Mouse (Mus musculus) megakaryocyte, adult 5-6 weeks (primary cell): ENCODE measurements around the gene Crtc2. TPM values are rescaled to one million over a fixed set of nuclear protein-coding genes. Genes with fewer than 3 reads are reported as not detected.

Experiments used
- ATAC-seq: 2 replicates; pipeline ENCODE4 v1.8.0; 2016; ENCODE audit warnings: mild to moderate bottlenecking, inconsistent platforms; ENCODE audit not compliant: poor library complexity, severe bottlenecking
- total RNA-seq, 2 experiments: library from RNA; stranded (forward) in 1 of 2; stranded (reverse) in 1 of 2; fragments of 153-499, 151-499 nt in 1 of 2; fragments of 221-1000, 200-1000 nt in 1 of 2; gene quantifications; 2 replicates each; pipeline versions ENCODE4 v1.2.3 to v1.2.4; 2015 to 2017

Gene Crtc2
- total RNA-seq, 2 experiments from 2014 or later: 11.3 to 49.5 TPM

DNA sequence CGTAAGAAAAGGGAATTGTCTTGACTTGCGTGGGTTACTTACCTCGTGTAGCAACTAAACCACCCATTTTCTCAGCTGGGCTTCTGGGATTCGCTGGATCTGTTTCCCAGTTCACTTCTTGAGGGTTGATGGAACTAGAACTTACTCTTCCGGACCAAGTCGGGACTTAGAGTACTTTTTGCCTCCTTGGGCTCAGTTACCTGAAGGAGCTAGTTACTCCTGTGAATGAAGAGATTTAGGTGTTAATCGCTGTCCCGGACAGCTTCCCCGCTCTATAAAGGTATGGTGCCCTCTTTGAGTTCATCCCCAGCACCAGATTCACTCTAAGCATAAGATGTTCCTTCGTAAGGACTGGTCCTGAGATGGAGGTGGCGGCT is 40.1 kb downstream of the Crtc2 start:
- ATAC-seq: no peak

DNA sequence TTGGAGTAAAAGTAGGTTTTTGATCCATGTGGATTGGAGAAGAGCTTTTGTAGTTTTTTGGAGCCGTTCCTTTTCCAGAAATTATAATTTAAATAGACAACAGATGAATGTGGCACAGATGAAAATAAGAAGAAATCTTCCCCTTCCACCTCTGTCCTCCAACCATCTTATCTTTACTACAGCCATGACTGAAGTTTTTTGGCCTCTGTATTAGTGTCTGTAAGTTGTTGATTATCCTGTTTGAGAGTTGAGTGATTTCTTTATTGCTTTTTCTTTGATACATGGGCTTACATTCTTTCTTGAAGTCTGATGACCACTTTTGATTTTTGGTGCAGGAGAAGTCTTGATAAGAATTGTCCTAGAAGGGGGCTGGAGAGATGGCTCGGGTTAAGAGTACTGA is 40.7 kb downstream of the Crtc2 start:
- ATAC-seq: no peak

DNA sequence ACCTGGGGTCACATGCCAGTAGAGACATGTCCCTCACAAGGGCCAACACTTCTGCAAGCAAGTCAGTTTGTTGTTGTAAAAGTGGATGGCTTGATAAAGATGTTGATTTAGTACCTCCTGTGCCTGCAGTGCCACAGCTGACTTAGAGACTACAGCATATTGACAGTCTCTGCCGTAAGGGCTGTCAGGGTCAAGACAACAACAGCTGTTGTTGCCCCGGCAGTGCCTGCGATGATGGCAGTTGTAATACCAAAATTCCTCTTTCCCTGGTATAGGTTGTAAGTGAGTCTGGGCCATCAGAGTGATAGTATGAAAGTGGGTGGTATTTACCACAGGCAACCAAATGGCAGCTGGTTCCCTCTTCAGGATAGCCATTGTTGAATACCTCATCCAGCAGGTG is 51.8 kb downstream of the Crtc2 start:
- ATAC-seq: no peak

DNA sequence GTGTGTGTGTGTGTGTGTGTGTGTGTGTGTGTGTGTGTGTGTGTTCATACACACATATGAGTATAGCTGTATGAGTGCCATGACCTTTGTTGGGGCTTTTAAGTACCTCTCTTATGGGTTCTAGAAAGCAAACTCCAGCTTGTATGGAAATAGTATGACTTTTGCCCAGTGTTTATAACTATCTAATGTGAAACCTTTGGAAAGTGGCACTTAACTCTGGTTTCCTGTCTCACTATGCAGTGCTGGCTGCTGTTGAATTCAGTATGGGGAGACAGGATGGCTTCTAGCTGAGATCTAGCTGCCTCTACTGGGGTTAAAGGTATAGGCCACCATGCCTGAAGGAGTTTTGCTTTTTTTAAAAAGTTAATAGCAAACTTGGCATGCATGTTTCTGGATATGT is 55.6 kb downstream of the Crtc2 start:
- ATAC-seq: no peak

DNA sequence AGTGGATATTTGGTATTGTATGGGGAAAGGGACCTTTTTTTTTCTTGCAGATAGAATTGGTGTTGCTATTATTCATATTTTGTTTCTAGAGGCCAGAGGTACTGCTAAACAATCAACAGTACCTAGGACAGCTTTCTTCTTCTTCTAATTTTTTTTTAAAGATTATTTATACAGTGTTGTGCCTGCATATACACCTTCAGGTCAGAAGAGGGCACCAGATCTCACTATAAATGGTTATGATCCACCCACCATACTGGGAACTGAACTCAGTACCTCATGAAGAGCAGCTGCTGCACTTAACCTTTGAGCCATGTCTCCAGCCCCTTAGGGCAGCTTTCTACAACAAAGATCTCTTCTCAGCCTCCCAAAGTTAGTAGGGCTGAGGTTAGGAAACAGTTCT is 59.4 kb downstream of the Crtc2 start:
- peak; percentile 64 for ATAC-seq

Other genes starting within 250 kb of the Crtc2 start
- gene 4933434E20Rik, start 202.5 kb upstream of the Crtc2 start, total RNA-seq (2015): 46.7 and 50.9 TPM in 2 replicates
- 39.0 and 55.0 TPM in 2 replicates for gene 4933434E20Rik, start 202.5 kb upstream of the Crtc2 start, total RNA-seq (2017)
- gene Ubap2l, start 201.5 kb upstream of the Crtc2 start, total RNA-seq (2015): 134 and 144 TPM in 2 replicates
- gene Ubap2l, start 201.5 kb upstream of the Crtc2 start, total RNA-seq (2017): 99.6 and 101 TPM in 2 replicates
- 637 and 647 TPM in 2 replicates for gene Tpm3, start 181.5 kb upstream of the Crtc2 start, total RNA-seq (2015)
- 1,137 and 1,174 TPM in 2 replicates for gene Tpm3, start 181.5 kb upstream of the Crtc2 start, total RNA-seq (2017)
- gene Nup210l, start 150.0 kb upstream of the Crtc2 start, total RNA-seq (2015): 0.93 and 1.3 TPM in 2 replicates
- gene Nup210l, start 150.0 kb upstream of the Crtc2 start, total RNA-seq (2017): 0.55 and 0.89 TPM in 2 replicates
- 2,783 and 3,111 TPM in 2 replicates for gene Rps27, start 40.5 kb upstream of the Crtc2 start, total RNA-seq (2015)
- 4,808 and 5,330 TPM in 2 replicates for gene Rps27, start 40.5 kb upstream of the Crtc2 start, total RNA-seq (2017)
- gene Rab13, start 40.5 kb upstream of the Crtc2 start, total RNA-seq (2015): 0.47 and 0.78 TPM in 2 replicates
- 2.3 and 2.6 TPM in 2 replicates for gene Rab13, start 40.5 kb upstream of the Crtc2 start, total RNA-seq (2017)
- 81.2 and 84.5 TPM in 2 replicates for gene Jtb, start 22.6 kb upstream of the Crtc2 start, total RNA-seq (2015)
- 32.8 and 37.5 TPM in 2 replicates for gene Jtb, start 22.6 kb upstream of the Crtc2 start, total RNA-seq (2017)
- gene Creb3l4, start 10.7 kb upstream of the Crtc2 start, total RNA-seq (2015): 0.67 TPM in 1 of 2 replicates, not detected in the other
- 0.37 TPM in 1 of 2 replicates, not detected in the other for gene Creb3l4, start 10.7 kb upstream of the Crtc2 start, total RNA-seq (2017)
- gene Slc39a1, start 6.0 kb upstream of the Crtc2 start, total RNA-seq (2015): 20.9 and 23.7 TPM in 2 replicates
- 38.3 and 44.1 TPM in 2 replicates for gene Slc39a1, start 6.0 kb upstream of the Crtc2 start, total RNA-seq (2017)
- gene Dennd4b, start 11.0 kb downstream of the Crtc2 start, total RNA-seq (2015): 30.8 and 38.1 TPM in 2 replicates
- gene Dennd4b, start 11.0 kb downstream of the Crtc2 start, total RNA-seq (2017): 20.0 and 21.2 TPM in 2 replicates
- gene Gatad2b, start 39.0 kb downstream of the Crtc2 start, total RNA-seq (2015): 91.6 and 110 TPM in 2 replicates
- 25.3 and 33.5 TPM in 2 replicates for gene Gatad2b, start 39.0 kb downstream of the Crtc2 start, total RNA-seq (2017)
- gene Slc27a3, start 135.8 kb downstream of the Crtc2 start, total RNA-seq (2015): 0.21 and 0.33 TPM in 2 replicates
- 1.1 and 3.0 TPM in 2 replicates for gene Slc27a3, start 135.8 kb downstream of the Crtc2 start, total RNA-seq (2017)
- 13.7 and 14.7 TPM in 2 replicates for gene Ints3, start 179.5 kb downstream of the Crtc2 start, total RNA-seq (2015)
- 14.9 and 20.5 TPM in 2 replicates for gene Ints3, start 179.5 kb downstream of the Crtc2 start, total RNA-seq (2017)
- gene Npr1, start 211.7 kb downstream of the Crtc2 start, total RNA-seq (2015): not detected in 2 replicates
- gene Npr1, start 211.7 kb downstream of the Crtc2 start, total RNA-seq (2017): 0.08 TPM in 1 of 2 replicates, not detected in the other
- gene Ilf2, start 222.0 kb downstream of the Crtc2 start, total RNA-seq (2015): 51.8 and 57.3 TPM in 2 replicates
- gene Ilf2, start 222.0 kb downstream of the Crtc2 start, total RNA-seq (2017): 103 and 111 TPM in 2 replicates
- 41.6 and 47.3 TPM in 2 replicates for gene Snapin, start 236.9 kb downstream of the Crtc2 start, total RNA-seq (2015)
- 40.9 and 49.5 TPM in 2 replicates for gene Snapin, start 236.9 kb downstream of the Crtc2 start, total RNA-seq (2017)